In the genomic region with DNA sequence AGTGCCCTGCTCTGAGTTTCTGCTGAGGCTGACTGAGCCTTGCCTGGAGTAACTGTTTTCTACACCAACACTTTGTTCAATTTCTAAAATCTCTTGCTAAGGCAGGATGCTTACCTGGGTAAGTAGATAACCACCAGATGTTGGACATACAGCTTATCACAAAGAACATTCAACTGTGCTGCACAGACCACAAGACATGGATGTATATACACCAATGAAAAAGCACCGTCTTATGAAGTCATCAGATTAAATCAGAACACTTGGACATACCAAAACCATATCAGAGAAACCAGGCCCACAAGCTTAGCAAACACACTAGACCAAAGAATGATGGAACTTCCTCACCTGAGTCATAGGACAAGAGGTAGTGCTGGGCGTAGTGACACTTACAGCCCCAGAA, we compare ENCODE assay signal across 22 mouse cellular contexts. TPM values are rescaled to one million over a fixed set of nuclear protein-coding genes. Genes with fewer than 3 reads are reported as not detected.
A peak's percentile ranks its signal among the peaks of the same experiment; 100 is the strongest.
DNase-seq lines count a peak whose midpoint lies in the region; ATAC-seq and TF ChIP-seq lines count a peak whose summit lies in the region.
"Had no signal": no experiment of that assay in that cellular context is flagged by ENCODE, and none has a peak within 500 bp of the region (broad histone marks: within the 10 kb centered on the region; RNA-seq: fewer than 3 reads in every experiment).

No protein-coding gene starts in this region.

- H3K27ac ChIP-seq in liver, embryonic 14.5 days, result no peak overlapping the region
- no peak overlapping the region for H3K27ac ChIP-seq in forebrain, embryonic 16.5 days (ENCODE audit: low read length)
- H3K27ac ChIP-seq: embryonic facial prominence, embryonic 10.5 days; embryonic facial prominence, embryonic 12.5 days; forebrain, embryonic 13.5 days; forebrain, embryonic 15.5 days had no signal

- no peak overlapping the region for H3K4me2 ChIP-seq in liver, embryonic 14.5 days (ENCODE audit: low read depth)
- no peak overlapping the region for H3K4me2 ChIP-seq in forebrain, embryonic 16.5 days (ENCODE audit: low read length)
- H3K4me2 ChIP-seq: embryonic facial prominence, embryonic 12.5 days; forebrain, embryonic 15.5 days had no signal

- 0 out of 2 replicates have a peak, but pooled peaks have one; percentile 14 for TF ChIP-seq EP300 in liver, embryonic 14.5 days (IDR thresholded peaks at IDR 0.05; ENCODE audit: low read depth)

- no peaks in the 10 kb centered on the region for H3K36me3 ChIP-seq in liver, embryonic 14.5 days (replicated peaks; ENCODE audit: control insufficient read depth, insufficient read depth, low read depth)
- H3K36me3 ChIP-seq in forebrain, embryonic 16.5 days (ENCODE audit: control insufficient read depth, insufficient read depth), result no peaks in the 10 kb centered on the region
- H3K36me3 ChIP-seq: embryonic facial prominence, embryonic 12.5 days; forebrain, embryonic 15.5 days had no signal

- no peak for DNase-seq in liver, embryonic 14.5 days (ENCODE audit: low read depth in 3 of 3, low spot score in 3 of 3)
- DNase-seq in liver, result no peak
- peak; percentile 4 for DNase-seq in testis, postnatal 10 days (ENCODE audit: low spot score)
- no peak for DNase-seq in testis, postnatal 14 days (ENCODE audit: low spot score)
- DNase-seq: adrenal gland, adult 8-10 months; adrenal gland, postnatal 14 days; adrenal gland, postnatal 36 days; cerebellum, adult 11-12 months; cerebellum, adult 2 months; cerebellum, adult 9-10 months; cerebellum, postnatal 10 days; cerebellum, postnatal 25 days had no signal

- H3K4me3 ChIP-seq in liver, embryonic 14.5 days (ENCODE audit: insufficient read depth in 1 of 2, low read depth in 2 of 2, low read length in 2 of 2), result no peak overlapping the region
- no peak overlapping the region for H3K4me3 ChIP-seq in forebrain, embryonic 16.5 days (replicated peaks; ENCODE audit: low read length)
- H3K4me3 ChIP-seq: embryonic facial prominence, embryonic 12.5 days; forebrain, embryonic 13.5 days; forebrain, embryonic 15.5 days had no signal

- peaks cover 17 to 24% of the 10 kb centered on the region in 2 experiments for H3K4me1 ChIP-seq in liver, embryonic 14.5 days (replicated peaks; ENCODE audit: control insufficient read depth in 2 of 2, insufficient read depth in 2 of 2, low read length in 1 of 2)
- H3K4me1 ChIP-seq in forebrain, embryonic 16.5 days (replicated peaks; ENCODE audit: control insufficient read depth, insufficient read depth, low read length), result peaks cover 10% of the 10 kb centered on the region
- H3K4me1 ChIP-seq: embryonic facial prominence, embryonic 12.5 days had no signal

- ATAC-seq in liver, embryonic 14.5 days (ENCODE audit: insufficient read depth), result no peak
- no peak for ATAC-seq in forebrain, embryonic 16.5 days
- ATAC-seq: activated CD4-positive, CD25-positive, alpha-beta regulatory T cell, adult 4 months; forebrain, embryonic 13.5 days; forebrain, embryonic 15.5 days; Patski had no signal

- no peak overlapping the region for H3K9ac ChIP-seq in liver, embryonic 14.5 days (replicated peaks)
- no peak overlapping the region for H3K9ac ChIP-seq in forebrain, embryonic 16.5 days (replicated peaks; ENCODE audit: low read depth, low read length)
- H3K9ac ChIP-seq: embryonic facial prominence, embryonic 12.5 days; forebrain, embryonic 13.5 days; forebrain, embryonic 15.5 days had no signal

- TF ChIP-seq CTCF in liver, embryonic 14.5 days (IDR thresholded peaks at IDR 0.05; ENCODE audit: low read depth), result no peak

- no peaks in the 10 kb centered on the region for H3K27me3 ChIP-seq in liver, embryonic 14.5 days (ENCODE audit: control insufficient read depth, insufficient read depth, low read length)
- no peaks in the 10 kb centered on the region for H3K27me3 ChIP-seq in forebrain, embryonic 16.5 days (replicated peaks; ENCODE audit: control insufficient read depth, insufficient read depth, low read length)
- H3K27me3 ChIP-seq: embryonic facial prominence, embryonic 12.5 days; forebrain, embryonic 13.5 days; forebrain, embryonic 15.5 days; Patski had no signal

- no peaks in the 10 kb centered on the region for H3K9me3 ChIP-seq in liver, embryonic 14.5 days (ENCODE audit: control insufficient read depth, low read length)
- no peaks in the 10 kb centered on the region for H3K9me3 ChIP-seq in forebrain, embryonic 16.5 days (ENCODE audit: control insufficient read depth, low read length)
- H3K9me3 ChIP-seq: embryonic facial prominence, embryonic 10.5 days; embryonic facial prominence, embryonic 12.5 days; forebrain, embryonic 13.5 days; forebrain, embryonic 15.5 days had no signal

- 48% methylated on average over 2 of the region's 2 CpGs for WGBS in liver, embryonic 14.5 days (ENCODE audit: insufficient replicate concordance)
- WGBS in forebrain, embryonic 16.5 days, result 94% methylated on average over 2 of the region's 2 CpGs

RNA-seq across cellular contexts. Expression of a gene that starts 1.2 kb away (rescaled TPM):
- 12.9 and 20.8 TPM in 2 replicates for polyA plus RNA-seq in liver, embryonic 14.5 days (2012; rRNA removed)
- polyA plus RNA-seq in liver, embryonic 14.5 days (2014; fragmentation: Nextera tagmentation; extraction: Ambion mirVana), result 97.4 and 119 TPM in 2 replicates
- 109 and 116 TPM in 2 replicates for polyA plus RNA-seq in forebrain, embryonic 16.5 days (2015; fragmentation: Nextera tagmentation; extraction: Ambion mirVana)

RNA-seq across cellular contexts. Expression of a gene that starts 20.1 kb away (rescaled TPM):
- not detected in 2 replicates for polyA plus RNA-seq in liver, embryonic 14.5 days (2012; rRNA removed)
- not detected in 2 replicates for polyA plus RNA-seq in liver, embryonic 14.5 days (2014; fragmentation: Nextera tagmentation; extraction: Ambion mirVana)
- 2.8 and 4.2 TPM in 2 replicates for polyA plus RNA-seq in forebrain, embryonic 16.5 days (2015; fragmentation: Nextera tagmentation; extraction: Ambion mirVana)
- polyA plus RNA-seq: activated CD4-positive, CD25-positive, alpha-beta regulatory T cell, adult 4 months had no signal

RNA-seq across cellular contexts. Expression of a gene that starts 38.8 kb away (rescaled TPM):
- polyA plus RNA-seq in liver, embryonic 14.5 days (2012; rRNA removed), result 0.07 and 0.08 TPM in 2 replicates
- 0.20 and 0.37 TPM in 2 replicates for polyA plus RNA-seq in liver, embryonic 14.5 days (2014; fragmentation: Nextera tagmentation; extraction: Ambion mirVana)
- polyA plus RNA-seq in forebrain, embryonic 16.5 days (2015; fragmentation: Nextera tagmentation; extraction: Ambion mirVana), result 2.6 and 3.0 TPM in 2 replicates
- polyA plus RNA-seq: activated CD4-positive, CD25-positive, alpha-beta regulatory T cell, adult 4 months; C2C12; Patski had no signal

RNA-seq across cellular contexts. Expression of a gene that starts 56.8 kb away (rescaled TPM):
- polyA plus RNA-seq in liver, embryonic 14.5 days (2012; rRNA removed), result 0.67 and 0.74 TPM in 2 replicates
- polyA plus RNA-seq in liver, embryonic 14.5 days (2014; fragmentation: Nextera tagmentation; extraction: Ambion mirVana), result 1.5 and 1.8 TPM in 2 replicates
- polyA plus RNA-seq in forebrain, embryonic 16.5 days (2015; fragmentation: Nextera tagmentation; extraction: Ambion mirVana), result not detected in 2 replicates
- polyA plus RNA-seq: activated CD4-positive, CD25-positive, alpha-beta regulatory T cell, adult 4 months; C2C12; cerebellum, adult 2 months; cortical plate, adult 2 months; embryonic facial prominence, embryonic 10.5 days; embryonic facial prominence, embryonic 12.5 days; forebrain, embryonic 11.5 days; forebrain, embryonic 13.5 days; forebrain, embryonic 15.5 days; Patski had no signal
